Mouse (Mus musculus) WW6 (cell line): ENCODE results near the gene Plekhb1.

Experiments
- DNase-seq: peaks from one replicate; pipeline ENCODE4 v3.0.0-alpha.2; 2013; ENCODE audit warnings: low read depth, low spot score

The Plekhb1 gene

DNA sequence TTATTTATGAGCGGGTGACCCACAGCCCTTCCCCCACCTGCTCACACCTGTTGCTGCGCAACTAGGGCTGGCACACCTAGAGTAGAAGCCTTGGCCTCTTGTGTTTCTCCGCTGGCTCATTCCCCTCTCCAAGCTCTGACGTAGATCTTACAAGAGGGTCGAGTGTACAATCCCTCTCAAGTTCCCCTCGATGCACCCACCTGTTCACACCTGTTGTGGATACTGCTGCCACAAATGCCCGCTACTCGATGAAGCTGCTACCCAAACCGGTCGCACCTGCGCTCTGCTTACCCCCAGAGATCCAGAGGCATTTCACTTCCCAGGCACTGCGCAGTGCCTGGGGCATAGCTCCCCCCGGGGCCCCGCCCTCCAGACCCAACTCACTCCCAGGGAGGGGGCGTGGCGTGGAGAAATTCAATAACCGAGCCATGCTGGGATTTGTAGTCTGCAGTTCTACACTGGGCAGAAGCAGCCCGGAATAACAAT, 4.1 kb downstream of the Plekhb1 start:
- DNase-seq: no peak

DNA sequence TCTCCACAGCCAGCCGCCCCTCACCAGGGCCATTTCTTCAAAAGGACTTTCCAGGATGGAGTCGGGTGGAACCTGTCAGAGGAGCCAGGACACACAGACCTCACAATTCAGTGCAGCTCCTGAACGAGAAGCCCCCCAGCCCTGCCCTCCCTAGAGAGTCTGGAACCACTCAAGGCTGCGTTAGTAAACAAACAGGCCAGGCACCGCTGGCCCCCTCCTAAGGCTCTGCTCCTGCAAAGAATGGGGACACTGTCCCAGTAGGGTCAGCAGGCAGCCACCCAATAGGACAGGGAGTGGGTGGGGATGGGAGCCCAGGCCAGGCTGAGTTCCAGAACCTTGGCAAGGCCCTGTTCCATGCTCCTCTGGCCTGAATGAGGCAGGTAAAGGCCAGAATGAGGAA, 5.5 kb downstream of the Plekhb1 start:
- DNase-seq: no peak

DNA sequence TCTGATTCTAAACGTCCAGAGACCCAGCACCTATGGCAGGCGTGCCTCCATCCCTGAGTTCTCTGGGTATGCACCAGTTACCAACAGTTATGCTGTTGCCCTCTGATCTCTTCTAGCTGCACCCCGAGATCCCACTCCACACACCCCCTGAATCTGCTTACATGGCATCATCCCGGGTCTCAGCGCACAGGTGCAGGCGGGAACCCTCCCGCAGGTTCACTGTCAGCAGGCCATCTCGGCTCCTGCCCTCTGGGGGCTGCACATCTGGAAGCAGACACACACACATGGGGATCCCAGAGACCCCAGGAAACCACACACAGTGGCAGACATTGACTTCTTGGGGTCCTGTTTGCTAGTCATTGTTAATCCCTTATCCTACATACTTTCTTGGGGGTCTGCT, 7.8 kb downstream of the Plekhb1 start:
- no peak for DNase-seq

DNA sequence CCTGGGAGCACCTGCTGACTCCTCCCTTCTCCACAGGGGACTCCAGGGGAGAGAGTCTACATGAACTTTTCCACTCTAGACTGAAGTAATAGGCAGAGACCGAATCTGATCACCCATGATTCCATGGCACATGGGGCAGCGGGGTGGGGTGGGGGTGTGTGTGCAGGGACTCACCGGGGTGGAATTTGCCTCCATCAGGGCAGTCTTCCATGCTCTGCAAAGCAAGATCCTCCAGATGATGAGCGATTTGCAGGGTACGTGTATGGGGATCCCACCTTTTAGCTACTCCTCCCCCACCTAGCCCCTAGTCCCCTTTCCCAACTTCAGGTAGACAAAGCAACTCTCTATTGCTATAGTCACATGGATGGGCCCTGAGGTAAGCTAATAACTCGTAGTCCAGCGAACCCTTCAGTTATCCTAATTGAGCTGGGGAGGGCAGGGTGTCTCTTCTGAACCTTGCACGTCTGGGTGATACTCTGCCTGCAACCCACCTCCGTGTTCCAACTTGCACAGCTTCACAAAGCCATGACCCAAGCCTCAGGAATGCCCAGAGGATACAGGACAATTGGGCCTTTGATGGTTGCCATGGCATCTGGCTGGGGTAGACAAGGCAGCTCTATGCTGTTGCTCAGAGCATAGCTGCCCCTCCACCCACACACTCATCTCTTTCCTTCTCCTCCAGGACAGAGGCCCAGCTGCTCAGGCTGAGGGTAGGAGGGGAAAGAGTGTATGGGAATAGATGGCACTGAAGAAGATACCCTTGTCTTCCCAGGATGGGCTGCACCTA, 8.5 kb downstream of the Plekhb1 start:
- no peak for DNase-seq

DNA sequence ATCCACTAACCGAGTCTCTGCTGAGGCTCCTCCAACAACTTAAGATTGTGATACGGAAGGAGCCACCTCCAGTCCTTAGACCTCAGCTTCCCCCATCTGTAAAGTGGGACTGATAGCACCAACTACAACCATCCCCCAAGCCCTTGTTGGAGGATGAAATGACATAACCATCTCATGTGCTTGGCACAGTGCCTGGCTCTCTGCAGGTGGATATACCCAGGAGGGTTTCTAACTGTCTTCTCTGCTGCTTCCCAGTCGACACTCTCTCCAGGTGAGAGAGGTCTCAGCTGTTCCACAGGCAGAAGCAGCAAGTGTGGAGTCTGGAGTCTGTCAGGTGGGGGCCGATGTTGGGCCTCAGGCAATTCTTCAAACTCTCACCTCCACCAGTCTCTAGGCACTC, 11.2 kb downstream of the Plekhb1 start:
- DNase-seq: no peak

DNA sequence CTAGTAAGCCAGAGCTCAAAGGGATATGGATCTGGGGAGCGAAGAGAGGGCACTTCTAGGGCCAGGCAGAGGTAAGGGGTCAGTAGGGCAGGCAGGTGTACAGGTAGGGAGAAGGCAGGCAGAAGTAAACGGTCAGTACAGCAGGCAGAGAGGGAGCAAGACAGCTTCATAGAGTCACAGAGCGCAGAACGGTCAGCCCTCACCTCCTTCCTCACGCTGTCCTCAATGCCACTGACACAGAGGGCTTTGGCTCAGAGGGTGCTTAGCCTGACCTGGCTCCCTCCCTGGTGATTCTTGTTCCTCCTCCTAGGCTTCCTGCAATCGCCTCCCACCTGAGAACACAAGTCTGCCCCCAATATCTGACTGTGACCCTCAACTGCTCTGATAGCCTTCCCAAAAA, 11.8 kb downstream of the Plekhb1 start:
- DNase-seq: no peak

DNA sequence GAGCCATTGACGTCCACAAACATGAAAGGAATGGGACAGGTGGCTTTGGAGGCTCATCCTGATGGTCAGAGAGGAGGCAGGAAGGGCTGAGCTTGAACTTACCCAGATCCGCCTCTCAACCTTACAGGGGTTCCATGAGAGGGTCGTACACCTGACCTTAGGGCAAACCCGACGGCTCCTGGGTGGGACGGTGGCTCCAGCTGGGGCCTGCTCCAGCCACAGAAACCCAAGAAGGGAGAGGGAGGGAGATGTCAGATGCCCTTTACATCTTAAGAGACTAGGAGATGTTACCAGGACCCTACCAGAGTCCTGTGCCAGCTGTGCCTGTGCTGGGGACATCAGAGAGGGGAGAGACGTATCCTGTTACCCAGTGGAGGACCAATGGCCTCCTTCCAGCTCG, 12.4 kb downstream of the Plekhb1 start:
- no peak for DNase-seq

DNA sequence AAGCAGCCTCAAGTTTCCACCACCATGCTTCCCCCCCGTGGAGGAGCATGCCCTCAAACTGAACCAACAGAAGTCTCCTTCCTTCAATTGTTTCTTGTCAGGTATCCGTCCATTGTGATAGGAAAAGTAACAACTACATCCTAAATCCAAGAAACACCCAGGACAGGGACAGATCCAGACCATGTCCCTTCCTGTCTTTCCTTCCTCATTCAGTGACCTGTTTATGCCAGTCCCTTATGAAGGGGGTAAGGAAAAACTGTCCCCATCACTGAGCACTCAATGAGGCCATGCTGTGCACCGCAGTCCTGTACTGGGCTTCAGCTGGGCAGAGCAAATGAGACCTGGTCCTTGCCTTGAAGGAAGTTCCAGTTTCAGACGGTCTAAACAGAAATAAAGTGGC, 13.1 kb downstream of the Plekhb1 start:
- DNase-seq: no peak

DNA sequence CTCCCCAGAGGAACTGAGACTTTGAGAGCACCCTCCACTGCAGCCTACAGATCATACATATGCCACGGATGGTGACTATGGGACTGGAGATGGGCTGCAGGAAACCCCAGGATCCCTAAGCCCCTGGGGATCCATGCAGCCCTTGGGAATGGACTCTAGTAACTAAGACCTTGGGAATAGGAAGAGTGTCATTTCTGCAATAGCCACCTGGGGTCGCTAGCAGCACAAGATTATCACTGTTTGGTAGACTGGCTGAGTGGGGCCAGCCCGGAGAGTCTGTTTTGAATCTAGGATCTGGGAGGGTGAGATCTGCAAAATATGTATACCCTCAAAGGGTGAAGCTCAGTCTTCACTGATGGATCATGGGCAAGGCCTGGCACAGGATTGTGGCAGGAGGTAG, 17.1 kb downstream of the Plekhb1 start:
- DNase-seq: peak; percentile 45

DNA sequence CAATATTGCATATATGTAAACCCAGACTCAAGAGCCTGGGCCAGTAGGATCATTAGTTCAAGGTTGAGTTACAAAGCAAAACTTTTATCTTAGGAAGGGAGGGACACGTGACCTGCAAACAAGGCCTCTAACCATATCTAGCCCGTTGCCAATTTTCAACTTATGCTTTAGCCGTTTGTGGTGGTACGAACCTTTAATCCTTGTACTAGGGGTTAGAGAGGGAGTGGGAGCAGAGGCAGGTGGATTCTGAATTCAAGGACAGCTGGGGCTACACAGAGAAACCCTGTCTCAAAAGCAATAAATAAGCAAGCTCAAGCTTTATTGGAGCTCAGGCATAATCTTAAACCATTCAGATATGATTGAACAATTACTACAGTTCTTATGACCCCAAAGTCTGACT, 19.8 kb downstream of the Plekhb1 start:
- DNase-seq: no peak

DNA sequence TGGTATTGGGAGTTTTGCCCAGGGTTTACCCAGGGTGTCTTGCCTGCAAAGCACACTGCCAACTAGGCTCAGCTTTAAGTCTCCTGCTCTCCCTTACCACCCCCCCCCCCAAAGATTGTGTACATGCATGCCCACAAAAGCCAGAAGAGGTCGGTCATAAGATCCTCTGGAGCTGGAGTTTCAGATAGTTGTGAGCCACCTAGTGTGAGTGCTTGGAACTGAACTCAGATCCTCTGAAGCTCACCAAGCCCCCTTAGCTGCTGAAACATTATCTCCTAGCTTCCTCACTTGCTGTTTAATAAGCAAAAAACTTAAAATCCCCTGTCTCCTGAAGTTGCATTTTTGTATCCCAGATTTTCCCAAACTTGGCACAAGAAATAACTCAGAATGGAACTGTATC, 24.6 kb downstream of the Plekhb1 start:
- DNase-seq: no peak

DNA sequence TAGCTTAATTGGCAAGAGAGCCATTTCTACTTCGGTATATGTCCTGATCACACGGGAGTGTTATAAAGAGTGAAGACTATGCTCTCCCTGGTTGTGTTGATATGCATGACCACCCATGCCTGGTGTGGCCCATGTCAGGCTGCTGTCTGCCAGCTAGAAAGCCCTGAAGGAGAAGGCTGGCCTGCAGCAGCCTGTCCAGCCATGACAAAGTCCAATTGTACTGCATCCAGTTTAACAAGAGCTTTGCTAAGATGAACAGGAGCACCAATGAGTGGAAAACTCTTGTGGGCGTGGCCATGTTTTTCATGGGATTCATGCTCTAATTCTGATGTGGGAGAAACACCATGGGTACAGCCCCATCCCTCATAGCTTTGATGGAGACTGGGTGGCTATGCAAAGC, 37.7 kb downstream of the Plekhb1 start:
- no peak for DNase-seq

DNA sequence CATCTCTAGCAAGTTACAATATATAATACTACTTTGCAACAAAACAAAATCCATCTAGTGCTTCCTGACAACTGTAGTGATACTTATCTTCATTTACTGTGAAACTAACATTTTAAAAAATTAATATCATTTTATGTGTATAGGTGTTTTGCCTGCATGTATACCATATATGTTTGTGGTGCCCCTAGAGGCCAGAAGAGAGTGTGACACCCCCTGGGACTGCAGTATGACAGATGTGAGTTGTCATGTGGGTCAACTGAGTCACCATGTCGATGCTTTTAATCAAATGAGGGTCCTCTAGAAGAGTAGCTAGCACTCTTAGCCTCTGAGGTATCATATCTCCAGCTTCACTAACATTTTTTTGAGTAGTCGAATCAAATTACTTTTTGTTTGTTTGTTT, 39.9 kb downstream of the Plekhb1 start:
- DNase-seq: no peak

DNA sequence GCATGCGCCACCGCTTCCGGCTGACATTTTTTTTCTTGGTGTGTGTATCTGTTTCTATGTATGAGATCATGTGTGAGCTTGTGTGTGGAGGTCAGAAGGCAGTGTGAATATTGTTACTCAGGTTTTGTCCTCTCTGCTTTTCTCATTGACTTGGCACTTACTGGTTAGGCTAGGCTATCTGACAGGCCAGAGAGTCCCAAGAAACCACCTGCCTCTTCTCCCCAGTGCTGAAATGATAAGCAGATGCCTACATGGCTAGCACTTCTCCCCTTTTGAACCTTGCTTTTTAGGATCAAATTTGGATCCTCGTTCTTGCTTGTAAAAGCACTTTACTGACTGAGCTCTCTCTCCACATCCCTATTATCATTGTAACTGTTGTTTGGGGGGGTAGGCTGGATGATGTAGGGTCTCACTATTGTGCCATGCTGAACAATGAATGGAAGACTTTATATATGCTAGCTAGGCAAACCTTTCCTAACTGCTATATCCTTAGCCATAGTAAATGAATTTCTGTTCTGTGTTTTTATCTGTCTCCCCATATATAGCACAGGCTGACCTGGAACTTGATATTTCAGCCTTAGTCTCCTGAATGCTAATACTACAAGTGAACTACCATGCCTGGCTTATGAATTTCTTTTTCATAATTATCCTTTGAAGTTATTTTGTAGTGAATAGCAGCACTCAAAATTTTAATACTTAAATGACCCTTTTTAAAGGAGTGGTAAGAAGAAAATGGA, 45.9 kb downstream of the Plekhb1 start:
- DNase-seq: no peak

DNA sequence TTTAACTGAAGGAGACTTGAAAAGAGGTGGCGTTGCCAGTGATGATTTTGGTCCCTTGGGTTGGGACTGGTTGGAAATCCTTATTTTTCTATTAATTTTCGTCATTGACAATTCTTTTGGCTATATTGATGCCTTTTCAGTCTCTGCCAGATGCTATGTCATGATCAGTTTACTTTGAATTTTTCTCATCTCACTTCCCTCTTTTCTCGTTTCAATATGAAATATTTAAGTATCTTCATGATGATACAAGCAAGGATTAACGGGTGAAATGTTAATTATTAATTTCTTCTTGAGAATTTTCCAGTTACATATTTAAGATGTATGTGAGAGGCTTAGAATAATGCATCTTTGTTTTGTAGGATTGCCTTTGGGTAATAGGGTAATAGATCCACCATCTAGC, 53.3 kb downstream of the Plekhb1 start:
- no peak for DNase-seq

DNA sequence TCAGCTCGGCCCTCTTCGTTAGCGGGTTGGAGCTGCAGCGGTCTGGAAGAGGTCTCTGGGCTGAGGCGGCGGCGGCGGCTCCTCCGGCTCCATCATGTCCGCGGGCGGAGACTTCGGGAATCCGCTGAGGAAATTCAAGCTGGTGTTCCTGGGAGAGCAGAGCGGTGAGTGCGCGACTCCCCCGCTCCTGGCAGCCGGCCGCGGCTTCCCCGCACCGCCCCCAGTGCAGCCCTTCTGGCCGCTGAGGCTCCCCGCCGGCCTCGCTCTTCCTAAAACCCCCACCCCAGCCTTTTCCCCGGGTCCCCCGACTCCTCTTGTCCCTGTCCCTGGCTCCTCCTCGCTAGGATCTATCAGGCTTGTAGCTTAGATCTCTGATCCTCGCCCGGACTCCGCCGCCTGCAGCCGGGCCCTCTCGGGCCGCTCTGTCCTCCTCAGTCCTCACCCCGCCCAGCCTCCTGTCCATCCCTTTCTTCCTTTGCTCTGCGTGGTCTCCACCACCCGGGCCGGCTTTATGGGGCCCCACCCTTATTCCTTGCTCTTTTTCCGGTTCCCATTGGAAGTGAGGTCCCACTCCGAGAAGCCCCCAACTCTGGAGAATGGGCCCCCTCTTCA, 54.0 kb downstream of the Plekhb1 start, which contains the start of gene Mrpl48:
Gene Mrpl48, minus strand, starts transcription at position 172 of the 612 bp plus-strand sequence.
- DNase-seq: no peak

DNA sequence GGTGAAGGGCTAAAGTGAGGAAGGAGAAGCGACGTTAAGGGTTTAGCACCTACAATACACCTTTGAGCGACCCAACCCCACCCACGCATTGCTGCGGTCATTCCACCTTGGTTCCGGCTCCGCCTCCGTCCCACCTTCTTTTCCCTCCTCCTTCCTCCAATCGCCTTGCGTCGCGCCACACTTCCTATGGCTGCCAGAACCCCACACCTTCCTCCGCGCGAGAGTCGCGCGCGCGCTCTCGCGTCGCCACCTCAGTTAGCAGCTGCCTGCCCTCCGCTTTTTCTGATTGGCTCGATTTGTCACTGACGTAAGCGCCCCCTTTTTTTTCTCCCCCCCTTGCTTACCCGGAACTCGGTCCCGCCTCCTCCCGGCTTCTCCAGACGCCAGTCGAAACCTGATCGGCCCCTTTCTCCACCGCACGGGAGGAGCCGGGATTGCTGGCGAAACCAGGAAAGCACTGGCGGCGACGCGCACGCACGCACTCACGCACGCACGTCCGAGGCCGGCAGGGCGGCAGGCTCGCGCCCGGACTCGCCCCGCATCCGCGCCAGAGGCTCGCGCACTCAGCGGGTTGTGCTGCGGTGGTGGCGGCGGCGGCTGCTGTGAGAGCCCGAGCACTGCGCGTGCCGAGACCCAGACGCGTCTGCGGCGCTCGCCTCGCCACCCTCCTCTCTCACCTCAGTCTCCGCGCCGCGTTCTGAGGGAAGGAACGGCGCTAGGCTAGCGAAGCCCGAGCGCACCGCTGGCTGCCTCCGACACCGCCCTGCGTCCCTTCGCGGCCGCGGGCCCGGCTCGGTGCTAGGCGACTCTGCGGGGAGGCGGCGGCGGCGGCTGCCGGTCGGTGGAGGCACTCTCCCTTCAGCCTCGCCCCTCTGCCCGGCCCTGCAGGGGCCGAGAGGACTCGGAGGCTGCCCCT, 54.7 kb downstream of the Plekhb1 start, which contains the start of gene Rab6a:
Gene Rab6a, plus strand, starts transcription at position 197 of the 916 bp plus-strand sequence.
- peak; percentile 99 for DNase-seq

DNA sequence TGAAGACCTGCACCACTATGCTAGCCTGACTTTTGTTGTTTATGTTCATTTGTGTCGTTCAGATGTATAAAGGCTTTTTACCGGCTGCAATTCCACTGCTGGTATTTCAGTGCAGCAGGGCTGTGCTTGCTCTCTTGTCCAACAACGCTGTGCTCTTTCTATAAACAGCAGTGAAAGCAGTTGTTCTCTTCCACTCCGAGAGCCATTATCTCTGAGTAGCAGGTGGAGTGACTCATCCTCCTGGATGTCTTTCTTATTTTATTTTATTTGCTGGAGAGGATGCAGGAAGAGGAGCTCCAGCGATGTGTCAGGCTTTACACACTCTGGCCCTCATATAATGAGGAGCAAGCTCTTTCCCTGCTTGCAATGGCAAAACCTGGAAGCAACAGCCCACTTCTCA, 62.0 kb downstream of the Plekhb1 start:
- no peak for DNase-seq

DNA sequence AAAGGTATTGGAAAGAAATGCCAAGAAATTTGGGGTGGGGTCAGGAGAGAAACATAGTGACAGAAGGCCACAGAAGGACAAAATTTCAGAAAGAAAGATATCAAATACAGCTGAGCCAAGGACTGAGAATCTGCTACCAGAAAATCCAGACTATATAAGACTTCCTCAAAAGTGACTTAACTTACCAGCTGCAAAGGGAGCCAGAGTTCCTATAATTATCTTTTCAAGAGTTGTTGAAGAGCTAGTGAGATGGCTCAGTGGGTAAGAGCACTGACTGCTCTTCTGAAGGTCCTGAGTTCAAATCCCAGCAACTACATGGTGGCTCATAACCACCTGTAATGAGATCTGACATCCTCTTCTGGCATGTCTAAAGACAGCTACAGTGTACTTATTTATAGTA, 68.9 kb downstream of the Plekhb1 start:
- DNase-seq: no peak
